Mouse (Mus musculus) midbrain, embryonic 12.5 days (tissue): ENCODE data around the gene Epb41l4b. TPM values are rescaled to one million over a fixed set of nuclear protein-coding genes. Genes with fewer than 3 reads are reported as not detected.

Experiments
- ATAC-seq: fragments of 200-750 bp; cut with Nextera tagmentation; 2 replicates; pipeline ENCODE4 v1.8.0; 2017; ENCODE audit warnings: low read depth, moderate TSS enrichment, moderate library complexity; ENCODE audit not compliant: low FRiP score
- H3K27ac ChIP-seq: fragments of 300-500 bp; sonication (generic); replicated peaks from 2 replicates; pipeline ENCODE4 v1.5.1; 2016; ENCODE audit warnings: mild to moderate bottlenecking
- H3K27me3 ChIP-seq: fragments of 300-500 bp; sonication (generic); 2 replicates; pipeline ENCODE4 v1.6.1; 2016; ENCODE audit warnings: mild to moderate bottlenecking
- H3K36me3 ChIP-seq: fragments of 300-500 bp; sonication (generic); 2 replicates; pipeline ENCODE4 v1.6.1; 2016
- H3K4me1 ChIP-seq: fragments of 300-500 bp; sonication (generic); 2 replicates; pipeline ENCODE4 v1.6.1; 2016
- H3K4me2 ChIP-seq: fragments of 300-500 bp; sonication (generic); replicated peaks from 2 replicates; pipeline ENCODE4 v1.6.1; 2016; ENCODE audit warnings: mild to moderate bottlenecking, moderate library complexity
- H3K4me3 ChIP-seq: fragments of 300-500 bp; sonication (generic); 2 replicates; pipeline ENCODE4 v1.5.1; 2016; ENCODE audit warnings: mild to moderate bottlenecking
- H3K9ac ChIP-seq: fragments of 300-500 bp; sonication (generic); replicated peaks from 2 replicates; pipeline ENCODE4 v1.6.1; 2016; ENCODE audit warnings: mild to moderate bottlenecking, moderate library complexity
- H3K9me3 ChIP-seq: fragments of 300-500 bp; sonication (generic); 2 replicates; pipeline ENCODE4 v1.6.1; 2016; ENCODE audit warnings: mild to moderate bottlenecking
- WGBS: fragments of 180-500 bp; shearing (Covaris S2); methylation state at CpG from one replicate; pipeline ENCODE4 v1.1.7; 2016; 5-methylcytosine and 5-hydroxymethylcytosine counted together
- polyA plus RNA-seq: library from polyadenylated mRNA; unstranded; fragments of >200 nt; fragmentation: Nextera tagmentation; extraction: Ambion mirVana; gene quantifications from 2 replicates; pipeline ENCODE4 v1.2.1, GENCODE M21; 2016

The Epb41l4b gene
- polyA plus RNA-seq, 1 experiment from 2014 or later: 2.0 TPM

DNA sequence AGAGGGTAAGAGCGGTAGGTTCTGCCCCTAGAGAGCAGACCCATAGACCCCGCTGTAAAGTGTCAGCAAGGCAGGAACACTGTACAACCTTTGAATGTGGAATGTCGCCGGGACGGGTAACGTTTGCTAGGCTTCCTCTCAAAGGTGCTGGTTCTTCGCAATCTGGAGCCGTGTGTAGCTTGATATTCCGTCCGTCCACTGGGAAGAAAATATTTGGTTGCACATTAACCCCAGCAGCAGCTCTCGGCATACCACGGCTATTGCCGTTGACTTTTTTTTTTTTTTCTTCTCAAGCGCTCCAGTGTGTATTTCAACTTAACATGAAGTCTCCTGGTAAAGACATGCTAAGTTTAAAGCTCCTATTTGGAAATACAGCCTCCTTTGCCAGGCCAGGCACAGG, 70.1 kb downstream of the Epb41l4b start:
- no peaks in the 10 kb centered on the region for H3K27me3 ChIP-seq
- H3K36me3 ChIP-seq: no peaks in the 10 kb centered on the region
- H3K9ac ChIP-seq: no peak overlapping the region
- no peaks in the 10 kb centered on the region for H3K9me3 ChIP-seq
- WGBS: 91% methylated on average over 14 of the region's 14 CpGs
- no peak overlapping the region for H3K4me2 ChIP-seq
- ATAC-seq: no peak
- H3K27ac ChIP-seq: no peak overlapping the region
- H3K4me3 ChIP-seq: no peak overlapping the region
- peaks cover 3% of the 10 kb centered on the region; the same call in 1 of the 2 replicates for H3K4me1 ChIP-seq

DNA sequence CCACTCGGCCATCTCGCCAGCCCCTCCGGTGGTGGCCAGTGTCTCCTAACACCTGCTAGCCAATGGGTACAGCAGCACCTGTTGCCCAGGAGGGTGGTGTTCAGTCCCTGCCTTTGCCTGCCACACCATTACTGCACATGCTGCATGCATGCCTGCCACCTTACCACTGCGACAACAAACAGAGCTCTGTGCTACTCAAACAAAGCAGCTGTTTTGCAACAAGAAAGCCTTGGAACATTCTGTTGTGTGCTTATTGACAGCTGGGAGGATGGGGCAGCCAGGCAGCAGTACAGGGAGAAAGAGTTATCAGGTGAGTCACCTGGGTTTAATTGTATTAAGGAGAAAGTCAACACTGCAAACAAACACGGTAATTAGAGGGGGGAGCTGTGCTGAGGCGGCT, 72.6 kb downstream of the Epb41l4b start:
- no peak for ATAC-seq
- Histone ChIP-seq H3K36me3 (no peaks in the 10 kb centered on the region), H3K4me2 (no peak overlapping the region), H3K4me1 (0 out of 2 replicates have a peak, but pooled peaks cover 3% of the 10 kb centered on the region), H3K27ac (no peak overlapping the region), H3K27me3 (no peaks in the 10 kb centered on the region), H3K4me3 (no peak overlapping the region), H3K9ac (no peak overlapping the region), H3K9me3 (no peaks in the 10 kb centered on the region)
- WGBS: 79% methylated on average over 6 of the region's 6 CpGs

DNA sequence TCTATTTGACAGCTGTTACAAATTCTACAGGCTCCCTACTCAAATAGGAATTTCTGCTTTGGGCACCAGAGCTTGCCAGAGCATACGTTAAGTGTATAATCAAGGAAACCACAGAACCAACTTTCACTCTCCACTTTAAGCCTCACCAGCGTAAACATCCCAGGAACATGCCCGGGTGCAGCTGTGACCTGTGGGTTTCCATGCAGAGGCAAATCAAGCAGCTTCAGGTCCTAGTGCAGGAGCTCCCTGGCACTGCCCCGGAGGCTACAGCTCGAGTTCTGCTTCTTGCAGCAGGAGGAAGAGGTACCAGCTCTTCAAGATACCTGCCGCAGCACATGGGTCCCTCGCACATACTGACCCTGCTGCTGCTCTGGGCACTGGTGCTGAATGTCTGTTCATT, 74.8 kb downstream of the Epb41l4b start:
- Histone ChIP-seq H3K9ac (no peak overlapping the region), H3K9me3 (no peaks in the 10 kb centered on the region), H3K36me3 (no peaks in the 10 kb centered on the region), H3K4me3 (no peak overlapping the region), H3K27ac (no peak overlapping the region), H3K4me1 (peaks cover 19% of the 10 kb centered on the region), H3K4me2 (no peak overlapping the region), H3K27me3 (no peaks in the 10 kb centered on the region)
- 80% methylated on average over 7 of the region's 7 CpGs for WGBS
- ATAC-seq: no peak

DNA sequence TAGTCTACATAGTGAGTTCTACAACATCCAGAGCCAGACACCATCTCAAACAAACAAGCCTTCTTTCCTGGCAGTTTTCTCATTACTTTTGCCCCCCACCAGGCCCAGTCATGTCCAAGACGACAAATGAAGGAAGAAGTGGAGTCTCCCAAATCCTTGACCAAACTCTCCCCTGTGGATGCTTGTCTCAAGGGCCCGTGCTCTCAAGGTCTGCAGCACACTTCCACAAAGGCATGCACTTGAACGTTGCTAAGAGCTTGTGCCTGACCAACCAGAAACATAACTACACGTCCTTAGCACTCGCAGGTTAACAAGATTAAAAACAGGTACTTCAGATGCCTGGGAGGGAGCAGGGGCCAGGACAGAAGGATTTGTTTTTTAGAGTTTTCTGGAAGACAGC, 75.4 kb downstream of the Epb41l4b start:
- H3K36me3 ChIP-seq: no peaks in the 10 kb centered on the region
- no peak overlapping the region for H3K9ac ChIP-seq
- H3K27me3 ChIP-seq: no peaks in the 10 kb centered on the region
- H3K4me3 ChIP-seq: no peak overlapping the region
- no peaks in the 10 kb centered on the region for H3K9me3 ChIP-seq
- 74% methylated on average over 5 of the region's 5 CpGs for WGBS
- H3K4me1 ChIP-seq: peaks cover 19% of the 10 kb centered on the region
- ATAC-seq: no peak
- H3K4me2 ChIP-seq: no peak overlapping the region
- no peak overlapping the region for H3K27ac ChIP-seq

DNA sequence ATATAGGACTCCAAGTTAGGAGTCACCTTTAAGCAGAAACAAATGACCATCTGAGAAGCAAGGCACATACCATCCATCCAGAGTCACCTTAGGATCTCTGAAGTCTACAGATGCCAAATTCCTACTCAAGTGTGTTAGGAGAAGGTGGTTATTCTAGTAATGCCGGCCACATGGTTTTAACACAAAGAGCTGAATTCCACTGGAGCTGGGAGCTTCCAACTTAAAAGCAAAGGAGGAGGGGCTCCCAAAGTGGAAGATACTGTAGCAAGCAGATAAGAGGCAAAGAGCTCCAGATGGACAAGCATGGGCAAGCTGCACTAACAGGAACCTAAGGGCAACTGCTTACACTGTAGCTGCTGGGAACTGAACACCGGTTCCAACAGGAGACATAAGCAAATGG, 76.3 kb downstream of the Epb41l4b start:
- H3K27ac ChIP-seq: no peak overlapping the region
- 85% methylated on average over 2 of the region's 2 CpGs for WGBS
- no peak for ATAC-seq
- H3K4me2 ChIP-seq: no peak overlapping the region
- H3K4me3 ChIP-seq: no peak overlapping the region
- H3K27me3 ChIP-seq: no peaks in the 10 kb centered on the region
- H3K9me3 ChIP-seq: no peaks in the 10 kb centered on the region
- no peaks in the 10 kb centered on the region for H3K36me3 ChIP-seq
- H3K9ac ChIP-seq: no peak overlapping the region
- H3K4me1 ChIP-seq: peaks cover 19% of the 10 kb centered on the region

DNA sequence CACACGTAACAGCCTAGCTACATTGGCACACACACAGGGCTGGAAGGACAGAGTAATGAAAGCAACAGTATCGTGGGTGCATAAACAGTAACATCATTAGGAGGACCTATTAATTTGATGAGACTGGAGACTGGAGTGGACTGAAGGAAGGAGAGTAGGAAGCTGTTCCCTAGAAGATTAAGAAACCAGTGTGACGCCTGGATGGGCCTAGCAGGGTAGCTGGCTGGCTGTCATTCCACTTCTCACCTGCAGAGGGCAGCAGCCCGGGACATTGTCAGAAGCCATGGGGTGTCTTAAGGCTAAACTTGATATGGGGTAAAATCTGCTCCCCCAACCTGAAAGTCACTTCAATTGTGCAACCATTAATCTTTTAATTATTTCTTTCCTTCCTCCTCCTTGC, 78.0 kb downstream of the Epb41l4b start:
- no peaks in the 10 kb centered on the region for H3K27me3 ChIP-seq
- no peak overlapping the region for H3K4me3 ChIP-seq
- H3K4me2 ChIP-seq: no peak overlapping the region
- no peak overlapping the region for H3K9ac ChIP-seq
- 22% methylated on average over 4 of the region's 4 CpGs for WGBS
- H3K4me1 ChIP-seq: peaks cover 19% of the 10 kb centered on the region
- no peaks in the 10 kb centered on the region for H3K36me3 ChIP-seq
- H3K27ac ChIP-seq: no peak overlapping the region
- no peaks in the 10 kb centered on the region for H3K9me3 ChIP-seq
- ATAC-seq: peak; percentile 57

DNA sequence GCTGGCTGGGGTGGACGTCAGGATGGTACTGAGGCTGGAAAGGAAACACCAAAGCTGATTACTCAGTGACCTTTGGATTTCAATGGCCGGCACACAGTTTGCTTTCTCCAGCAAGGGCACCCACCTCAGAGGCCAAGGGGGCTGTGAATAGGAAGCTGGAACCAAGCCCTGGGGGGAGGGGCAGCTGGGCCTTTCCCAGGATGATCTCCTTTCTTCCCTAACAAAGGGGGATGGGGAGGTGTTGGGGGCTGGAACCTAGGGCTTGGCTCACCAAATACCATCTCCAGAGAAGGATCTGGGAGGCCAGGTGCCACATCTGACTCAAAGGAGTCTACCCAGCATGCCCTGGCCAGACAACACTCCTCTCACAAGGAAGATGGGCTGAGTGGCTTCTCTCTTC, 78.4 kb downstream of the Epb41l4b start:
- WGBS: 2% methylated on average over 2 of the region's 2 CpGs
- H3K4me3 ChIP-seq: no peak overlapping the region
- no peaks in the 10 kb centered on the region for H3K27me3 ChIP-seq
- no peaks in the 10 kb centered on the region for H3K9me3 ChIP-seq
- H3K36me3 ChIP-seq: no peaks in the 10 kb centered on the region
- H3K9ac ChIP-seq: no peak overlapping the region
- no peak overlapping the region for H3K4me2 ChIP-seq
- peak; percentile 57; the same call in 1 of the 2 replicates for ATAC-seq
- H3K27ac ChIP-seq: no peak overlapping the region
- peaks cover 19% of the 10 kb centered on the region for H3K4me1 ChIP-seq

DNA sequence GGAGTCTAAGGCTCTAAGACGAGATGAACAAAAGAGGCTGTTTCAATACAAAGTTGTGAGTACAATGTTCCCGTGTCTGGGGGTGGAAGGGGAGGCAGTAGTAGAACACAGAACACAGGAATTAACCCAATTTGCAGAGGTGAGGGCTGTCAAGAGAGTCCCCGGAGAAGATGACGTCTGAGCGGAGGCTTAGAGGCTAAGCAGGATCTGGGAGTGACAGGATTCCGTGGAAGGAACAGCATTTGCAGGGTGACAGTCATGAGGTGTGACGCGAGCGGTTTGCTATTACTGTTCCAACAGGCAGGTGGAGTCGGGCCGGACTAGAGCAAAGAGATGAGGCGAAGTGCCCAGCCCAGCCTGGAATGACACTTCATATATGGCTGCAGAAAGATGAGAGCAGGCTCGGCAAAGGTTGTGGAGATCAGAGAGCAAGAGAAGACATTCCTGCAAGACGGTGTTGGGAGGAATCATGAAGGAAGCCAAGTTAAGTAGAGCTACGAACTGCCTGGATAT, 82.9 kb downstream of the Epb41l4b start:
- WGBS: 76% methylated on average over 15 of the region's 15 CpGs
- no peaks in the 10 kb centered on the region for H3K27me3 ChIP-seq
- H3K4me1 ChIP-seq: peaks cover 18% of the 10 kb centered on the region
- H3K9me3 ChIP-seq: no peaks in the 10 kb centered on the region
- ATAC-seq: no peak
- H3K4me3 ChIP-seq: no peak overlapping the region
- H3K4me2 ChIP-seq: no peak overlapping the region
- no peaks in the 10 kb centered on the region for H3K36me3 ChIP-seq
- H3K9ac ChIP-seq: no peak overlapping the region
- no peak overlapping the region for H3K27ac ChIP-seq

DNA sequence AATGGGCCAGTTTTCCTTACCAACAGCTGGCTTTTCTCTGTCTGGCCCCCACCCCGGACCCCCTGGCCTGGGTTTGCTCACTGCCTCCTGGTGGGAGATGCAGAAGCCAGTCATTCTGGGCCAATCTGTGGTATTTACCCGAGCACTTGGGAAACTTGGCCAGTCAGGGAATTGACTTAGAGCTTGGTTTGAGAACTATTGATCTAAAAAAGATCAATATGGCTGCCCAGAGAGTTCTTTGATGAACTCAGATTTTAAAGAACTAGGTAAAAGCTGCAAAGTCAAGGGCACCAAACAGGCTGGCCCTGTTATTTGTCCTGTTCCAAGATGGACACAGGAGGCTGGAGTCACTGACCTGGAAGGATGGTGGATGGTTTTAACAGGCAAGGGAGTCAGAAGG, 84.6 kb downstream of the Epb41l4b start:
- Histone ChIP-seq H3K27me3 (no peaks in the 10 kb centered on the region), H3K9ac (no peak overlapping the region), H3K4me2 (no peak overlapping the region), H3K4me3 (no peak overlapping the region), H3K9me3 (no peaks in the 10 kb centered on the region), H3K27ac (no peak overlapping the region), H3K36me3 (no peaks in the 10 kb centered on the region), H3K4me1 (peaks cover 5% of the 10 kb centered on the region)
- no peak for ATAC-seq
- WGBS: 73% methylated on average over 2 of the region's 2 CpGs

DNA sequence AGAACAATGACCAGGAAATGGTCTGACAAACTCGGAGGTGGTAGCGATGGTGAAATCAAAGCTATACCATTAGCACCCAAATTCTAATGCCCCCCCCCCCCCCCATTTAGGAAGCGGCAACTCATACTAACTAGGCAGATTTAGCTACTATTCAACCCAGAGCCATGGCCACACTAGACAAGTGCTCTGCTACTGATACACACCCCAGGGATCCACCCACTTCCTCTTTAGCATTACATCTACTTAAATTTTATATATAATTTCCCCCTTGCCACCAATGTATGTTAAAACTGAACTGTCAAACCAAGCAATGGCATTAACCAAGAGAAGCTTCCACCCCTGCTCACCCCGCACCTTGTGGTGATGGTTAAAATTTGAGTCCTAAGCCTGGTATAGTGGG, 85.6 kb downstream of the Epb41l4b start:
- H3K27ac ChIP-seq: no peak overlapping the region
- ATAC-seq: no peak
- H3K9me3 ChIP-seq: no peaks in the 10 kb centered on the region
- 94% methylated on average over 3 of the region's 4 CpGs for WGBS
- H3K36me3 ChIP-seq: no peaks in the 10 kb centered on the region
- no peaks in the 10 kb centered on the region for H3K27me3 ChIP-seq
- H3K4me3 ChIP-seq: no peak overlapping the region
- H3K9ac ChIP-seq: no peak overlapping the region
- H3K4me1 ChIP-seq: peaks cover 13% of the 10 kb centered on the region
- H3K4me2 ChIP-seq: no peak overlapping the region

DNA sequence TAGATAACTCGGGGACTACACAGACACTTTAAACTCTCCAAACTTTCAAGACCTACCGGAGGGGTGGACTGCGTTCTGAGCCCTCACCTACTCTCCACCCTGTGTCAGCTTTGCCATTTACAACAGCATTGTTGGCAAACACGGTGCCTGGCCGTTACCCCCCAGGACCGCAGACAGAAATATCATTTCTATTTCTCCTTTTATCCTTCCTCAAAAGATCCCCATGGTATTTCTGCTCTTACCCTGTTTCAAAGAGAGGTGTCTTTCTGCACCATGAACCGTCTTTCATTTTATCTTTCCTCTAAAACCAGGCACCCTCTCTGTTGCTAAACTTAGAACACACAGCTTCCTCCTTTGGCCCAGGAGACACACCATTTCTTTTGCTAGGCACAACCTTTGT, 87.6 kb downstream of the Epb41l4b start:
- H3K9me3 ChIP-seq: no peaks in the 10 kb centered on the region
- H3K9ac ChIP-seq: no peak overlapping the region
- H3K4me3 ChIP-seq: no peak overlapping the region
- no peak overlapping the region for H3K4me2 ChIP-seq
- 82% methylated on average over 7 of the region's 7 CpGs for WGBS
- peaks cover 19% of the 10 kb centered on the region for H3K4me1 ChIP-seq
- no peaks in the 10 kb centered on the region for H3K36me3 ChIP-seq
- no peak overlapping the region for H3K27ac ChIP-seq
- ATAC-seq: no peak
- no peaks in the 10 kb centered on the region for H3K27me3 ChIP-seq

DNA sequence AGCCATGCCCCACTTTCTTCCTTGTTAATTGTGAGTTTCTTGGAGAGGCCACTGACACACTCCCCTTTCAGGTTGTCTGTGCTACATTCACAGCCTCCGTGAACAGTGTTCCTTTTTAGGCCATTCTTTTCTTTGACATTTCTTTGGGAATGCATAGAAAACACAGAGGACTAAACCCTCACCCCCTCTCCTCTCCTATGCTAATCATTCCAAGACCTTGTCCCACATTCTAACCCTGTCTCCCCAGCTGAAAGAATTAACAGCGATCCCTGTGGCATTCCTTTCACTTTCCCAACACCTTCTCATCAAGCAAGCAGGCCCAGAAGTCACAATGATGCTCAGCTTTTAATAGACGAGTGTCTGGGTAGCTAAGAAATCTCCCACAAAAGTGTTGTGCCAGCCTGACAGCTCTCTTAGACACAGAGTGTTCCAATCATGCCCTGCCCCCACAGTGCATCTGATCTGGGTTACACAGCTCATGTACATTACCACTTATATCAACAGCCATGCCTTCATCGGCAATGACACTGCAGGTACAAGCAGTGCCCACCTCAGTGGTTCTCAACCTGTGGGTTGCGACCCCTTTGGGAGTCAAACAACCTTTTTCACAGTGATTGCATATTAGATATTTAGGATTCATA, 93.8 kb downstream of the Epb41l4b start:
- peaks cover 31% of the 10 kb centered on the region for H3K4me1 ChIP-seq
- ATAC-seq: peak; percentile 68; the same call in 1 of the 2 replicates
- WGBS: 46% methylated on average over 5 of the region's 5 CpGs
- no peaks in the 10 kb centered on the region for H3K36me3 ChIP-seq
- no peaks in the 10 kb centered on the region for H3K27me3 ChIP-seq
- H3K4me2 ChIP-seq: no peak overlapping the region
- H3K27ac ChIP-seq: peak overlapping the region; percentile 42; the same call in 1 of the 2 replicates
- H3K4me3 ChIP-seq: no peak overlapping the region
- no peaks in the 10 kb centered on the region for H3K9me3 ChIP-seq
- H3K9ac ChIP-seq: no peak overlapping the region

DNA sequence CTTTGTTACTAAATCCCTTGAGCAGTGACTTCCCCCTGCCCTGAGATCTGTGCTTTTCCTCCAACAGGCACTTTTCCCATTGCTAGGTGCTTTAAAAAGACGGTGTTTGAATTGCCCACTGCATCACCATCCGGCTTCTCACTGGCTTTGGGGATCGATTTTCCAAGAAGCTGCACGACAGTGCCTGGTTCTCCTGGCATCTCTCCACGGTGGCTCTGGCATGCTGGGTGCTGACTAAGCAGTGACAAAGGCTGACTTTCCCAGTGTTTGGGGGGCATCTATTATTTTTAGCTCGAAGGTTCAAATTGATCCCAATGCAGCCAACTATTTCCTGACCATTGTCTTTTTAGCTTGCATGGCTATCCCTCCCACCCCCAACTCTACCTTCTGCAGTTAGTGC, 94.7 kb downstream of the Epb41l4b start:
- no peaks in the 10 kb centered on the region for H3K27me3 ChIP-seq
- 73% methylated on average over 6 of the region's 6 CpGs for WGBS
- H3K4me1 ChIP-seq: peaks cover 30% of the 10 kb centered on the region
- no peaks in the 10 kb centered on the region for H3K9me3 ChIP-seq
- no peak for ATAC-seq
- H3K4me3 ChIP-seq: no peak overlapping the region
- no peak overlapping the region for H3K9ac ChIP-seq
- no peak overlapping the region; the same call in 1 of the 2 replicates for H3K27ac ChIP-seq
- no peaks in the 10 kb centered on the region for H3K36me3 ChIP-seq
- H3K4me2 ChIP-seq: no peak overlapping the region
